Mouse (Mus musculus) brain, adult 2 months (tissue): ENCODE data around the gene Gm11172.

Experiments
- DNase-seq: peaks from one replicate; pipeline ENCODE4 v3.0.0; 2011; ENCODE audit warnings: low read depth, low spot score

The Gm11172 gene

GRCm38 (mm10) chr16:10812865-10813371, at the start of gene Gm11172:
TSS of gene Gm11172 (plus strand) at chr16:10812915.
- DNase-seq, result no peak

DNA sequence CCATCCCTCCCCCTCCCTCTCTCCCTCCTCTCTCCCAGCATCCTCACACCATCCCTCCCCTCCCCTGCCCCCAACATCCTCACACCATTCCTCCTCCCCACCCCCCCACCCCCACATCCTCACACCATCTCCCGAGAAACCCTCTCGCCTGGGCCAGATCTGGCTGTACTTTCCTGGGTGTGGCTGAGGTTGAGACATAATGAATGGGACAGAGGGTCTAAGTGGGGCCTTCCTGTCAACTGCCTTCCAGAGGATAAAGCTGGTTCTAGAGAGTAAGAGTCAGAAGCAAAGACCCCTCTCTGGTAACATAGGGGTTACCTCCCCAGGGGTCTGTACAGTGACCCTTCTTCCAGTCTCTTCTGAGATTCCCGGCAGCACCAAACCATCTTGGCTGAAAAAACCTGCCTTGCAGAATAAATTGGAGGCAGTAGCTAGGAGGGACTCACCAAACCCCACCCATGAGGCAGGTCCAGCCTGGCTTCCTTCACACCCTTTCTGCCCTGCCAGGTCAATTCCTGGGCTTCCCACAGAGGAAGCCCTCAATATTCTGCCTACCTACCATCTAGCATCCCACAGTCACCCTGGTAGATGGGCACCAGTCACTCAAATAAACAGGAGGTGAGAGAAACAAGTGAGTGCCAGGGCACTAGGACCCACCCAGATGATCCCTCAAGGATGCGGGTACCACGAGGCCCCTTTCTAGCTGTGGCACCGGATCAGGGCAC, 49.0 kb upstream of the Gm11172 start:
- DNase-seq, result no peak

GRCm38 (mm10) chr16:10764323-10764722, 48.4 kb upstream of the Gm11172 start:
- DNase-seq, result no peak

GRCm38 (mm10) chr16:10767158-10767557, 45.6 kb upstream of the Gm11172 start:
- peak; percentile 90 for DNase-seq

GRCm38 (mm10) chr16:10768821-10769220, 43.9 kb upstream of the Gm11172 start:
- no peak for DNase-seq

DNA sequence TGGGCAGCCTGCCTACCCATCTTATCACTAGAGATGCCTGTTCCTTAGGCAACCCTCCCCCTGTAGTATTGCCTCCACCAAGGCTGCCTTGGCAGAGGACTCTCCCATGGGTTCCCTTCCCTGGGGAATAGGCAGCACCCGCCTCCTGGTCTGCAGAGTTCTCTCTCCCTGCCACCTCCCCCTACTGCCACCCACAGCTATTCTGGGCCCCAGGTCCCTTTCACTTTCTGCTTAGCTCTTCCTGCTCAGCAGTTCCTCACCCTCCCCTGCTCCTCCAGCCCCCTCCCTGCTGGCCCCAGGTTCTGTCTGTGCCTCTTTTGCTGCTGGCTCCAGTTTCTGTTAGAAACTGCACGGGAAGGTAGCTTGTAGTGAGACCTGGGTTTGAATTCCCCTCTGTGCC, 43.1 kb upstream of the Gm11172 start:
- DNase-seq, result peak; percentile 83

DNA sequence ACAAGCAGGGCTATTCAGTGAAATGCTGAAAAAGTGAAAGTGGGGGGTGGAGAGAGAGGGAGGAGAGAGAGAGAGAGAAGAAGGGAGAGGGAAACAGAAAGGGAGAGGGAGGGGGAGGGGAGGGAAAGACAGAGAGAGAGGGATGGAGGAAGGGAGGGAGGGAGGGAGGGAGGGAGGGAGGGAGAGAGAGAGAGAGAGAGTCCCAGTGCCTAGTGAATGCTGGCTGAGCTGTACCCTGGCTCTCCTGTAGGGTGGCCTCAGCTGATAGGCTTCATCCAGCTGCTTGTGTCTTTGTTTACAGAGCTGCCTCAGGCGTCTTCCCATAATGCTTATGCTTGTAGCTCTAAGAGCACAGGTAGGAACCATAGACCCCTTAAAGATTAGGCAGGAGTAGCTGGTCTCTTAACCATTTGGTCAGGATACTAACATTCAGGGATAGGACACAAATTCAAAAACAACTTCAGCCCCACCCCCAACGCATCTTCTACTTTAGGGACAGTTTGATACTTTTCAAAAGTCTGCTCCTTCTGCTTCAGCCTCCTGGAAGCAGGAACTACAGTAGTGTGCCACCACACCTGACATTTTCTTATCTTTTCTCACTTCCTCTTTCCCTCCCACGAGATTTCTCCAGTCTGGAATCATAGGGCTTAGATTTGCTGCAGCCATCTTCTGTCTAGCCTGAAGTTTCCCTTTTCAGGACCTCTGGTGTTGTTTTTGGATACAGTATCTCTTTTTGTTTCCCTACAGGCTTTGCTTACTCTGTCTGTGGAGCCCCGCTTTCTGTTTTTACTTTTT, 42.0 kb upstream of the Gm11172 start:
- DNase-seq, result no peak

DNA sequence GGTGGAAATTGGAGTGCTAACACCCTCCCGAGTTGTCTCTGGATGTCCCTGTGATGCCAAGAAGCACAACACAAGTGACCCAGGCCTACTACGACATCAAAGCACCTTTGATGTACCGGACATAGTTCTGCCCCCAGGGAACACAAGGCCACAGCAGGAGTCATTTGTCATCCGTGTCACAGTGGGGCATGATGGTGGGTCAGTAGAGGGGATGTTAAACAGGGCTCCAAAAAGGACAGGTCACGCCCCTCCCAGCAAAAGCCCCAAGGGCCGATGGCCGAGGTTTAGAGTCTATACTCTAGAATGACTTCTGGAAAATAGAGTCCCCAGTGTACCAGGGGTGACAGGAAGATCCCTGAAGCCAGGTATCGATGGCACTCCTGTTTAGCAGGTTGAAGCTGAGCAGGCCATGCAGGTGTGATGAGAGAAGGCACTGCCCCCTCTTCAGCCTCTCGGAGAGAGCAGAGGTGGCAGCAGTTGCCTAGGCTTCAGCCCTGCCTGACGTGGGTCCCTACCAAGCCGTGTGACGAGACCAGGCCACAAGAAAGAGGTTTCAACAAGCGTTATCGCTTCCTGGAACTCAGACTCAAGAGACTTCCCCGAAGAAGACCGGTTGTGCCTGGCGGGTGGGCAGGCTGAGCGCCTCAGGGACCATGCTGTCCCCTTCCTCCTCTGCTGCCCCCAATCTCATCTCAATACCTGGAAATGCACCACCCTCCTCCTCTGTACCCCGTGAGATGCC, 40.8 kb upstream of the Gm11172 start:
- no peak for DNase-seq

GRCm38 (mm10) chr16:10773543-10773942, 39.2 kb upstream of the Gm11172 start:
- DNase-seq, result no peak

DNA sequence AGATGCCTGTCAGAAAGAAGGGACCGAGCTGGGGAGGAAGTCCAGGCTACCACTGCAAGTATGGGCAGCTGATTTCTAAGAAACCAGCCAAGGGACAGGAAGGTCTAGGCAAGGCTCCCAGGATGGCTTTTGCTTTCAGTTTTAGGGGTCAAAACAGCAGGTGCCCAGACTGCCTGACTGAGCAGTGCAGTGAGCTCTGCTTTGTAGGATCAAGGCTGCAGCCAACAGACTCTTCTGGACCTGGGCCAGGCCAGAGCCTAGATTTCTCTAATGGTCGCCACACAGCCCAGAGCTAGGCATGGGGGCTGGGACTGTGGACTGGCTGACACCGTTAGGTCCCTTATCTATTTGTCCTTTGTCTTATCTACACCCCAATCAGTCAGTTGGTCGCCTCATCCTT, 38.0 kb upstream of the Gm11172 start:
- no peak for DNase-seq

- DNase-seq, result no peak
These were observed 36.4 kb upstream of the Gm11172 start for GRCm38 (mm10) chr16:10776322-10776721.

GRCm38 (mm10) chr16:10777579-10778160, 35.0 kb upstream of the Gm11172 start:
- DNase-seq, result no peak

- no peak for DNase-seq
These were observed 32.0 kb upstream of the Gm11172 start for GRCm38 (mm10) chr16:10780631-10781120.

GRCm38 (mm10) chr16:10781862-10782371, 30.8 kb upstream of the Gm11172 start:
- DNase-seq, result no peak

DNA sequence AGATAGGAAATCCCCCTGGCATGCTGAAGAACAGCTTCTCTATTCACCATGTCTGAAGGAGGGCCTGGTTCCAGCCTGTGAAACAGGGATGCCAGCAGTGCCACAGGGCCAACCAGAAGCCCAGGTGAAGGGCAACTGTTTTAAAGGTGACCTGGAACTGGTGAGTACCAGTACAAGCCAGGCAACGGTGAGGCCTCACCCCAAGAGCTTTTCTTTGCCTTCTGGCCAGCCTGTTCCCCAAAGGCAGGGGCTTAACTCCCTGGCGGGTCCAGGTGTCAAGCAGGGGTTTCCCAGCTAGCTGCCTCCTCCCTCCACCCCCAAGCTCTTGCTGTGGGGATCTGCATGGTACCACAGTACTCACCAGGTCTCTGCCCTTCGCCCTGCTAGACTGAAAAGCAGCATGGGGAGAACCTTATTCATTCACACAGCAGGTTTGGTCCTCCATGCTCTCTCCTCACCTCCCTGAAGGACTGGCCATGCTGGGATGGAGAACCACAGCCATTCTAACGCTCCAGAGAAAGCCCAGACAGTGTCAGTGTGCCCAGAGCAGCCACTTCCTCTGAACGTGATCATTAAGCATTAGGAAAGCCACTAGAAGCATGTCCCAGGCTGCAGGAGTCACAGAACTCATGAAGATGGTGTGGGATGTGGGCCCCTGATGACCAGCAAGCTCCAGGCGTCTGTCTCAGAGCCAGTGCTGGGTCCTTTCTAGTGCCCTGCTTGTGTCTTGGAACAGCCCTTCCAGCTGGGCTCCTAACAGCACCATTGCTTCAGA, 30.2 kb upstream of the Gm11172 start:
- DNase-seq, result no peak

DNA sequence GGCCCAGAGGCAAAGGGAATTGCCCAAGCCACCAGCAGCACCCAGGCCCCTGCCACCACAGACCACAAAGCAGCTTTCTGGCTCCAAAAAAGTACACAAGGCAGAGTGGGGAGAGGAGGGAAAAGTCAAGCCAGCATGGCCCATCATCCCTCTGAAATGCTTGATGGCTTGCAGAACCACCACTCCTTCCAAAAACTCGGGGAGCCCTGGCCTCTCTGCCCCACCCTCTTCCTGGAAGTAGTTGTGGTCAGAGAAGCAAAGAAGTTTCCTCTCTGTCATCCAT, 29.6 kb upstream of the Gm11172 start:
- DNase-seq, result no peak

- DNase-seq, result no peak
These were observed 29.3 kb upstream of the Gm11172 start for GRCm38 (mm10) chr16:10783451-10783850.

DNA sequence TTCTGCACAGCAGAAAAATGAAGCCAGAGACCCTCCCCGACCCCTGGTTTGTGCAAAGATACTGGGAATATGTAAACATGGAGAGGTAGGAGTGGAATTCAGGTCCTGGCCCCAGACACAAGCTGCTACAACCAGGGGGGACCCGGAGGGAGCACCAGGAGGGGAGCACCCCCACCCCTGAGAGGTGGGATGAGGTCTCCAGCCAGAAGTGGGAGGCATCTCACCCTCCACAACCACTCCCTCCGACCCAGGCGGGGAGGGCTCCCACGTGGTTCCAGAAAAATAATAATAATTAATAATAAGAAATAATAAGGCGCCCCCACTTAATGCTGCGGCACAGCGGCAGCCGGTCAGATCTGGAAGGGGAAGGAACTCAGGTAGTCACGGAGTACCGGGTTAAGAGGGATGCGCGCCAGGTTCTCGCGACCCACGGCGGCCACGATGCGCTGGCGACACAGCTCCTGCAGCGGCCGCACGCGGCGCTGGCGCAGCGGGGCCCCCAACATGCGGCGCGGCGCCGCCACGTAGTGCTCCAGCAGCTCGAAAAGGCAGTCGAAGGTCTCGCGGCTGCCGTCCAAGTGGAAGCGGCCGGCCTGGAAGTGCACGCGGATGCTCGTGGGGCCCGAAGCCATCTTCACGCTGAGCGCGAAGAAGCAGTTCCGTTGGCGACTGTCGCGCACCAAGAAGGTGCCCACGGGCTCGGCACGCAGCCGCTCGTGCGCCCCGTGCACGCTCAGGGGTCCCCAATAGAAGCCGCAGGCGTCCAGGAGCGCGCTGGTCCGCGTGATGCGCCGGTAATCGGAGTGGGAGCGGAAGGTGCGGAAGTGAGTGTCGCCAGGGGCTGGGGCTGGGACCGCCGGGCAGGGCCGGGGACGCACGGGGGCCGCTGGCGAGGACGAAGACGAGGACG, 28.6 kb upstream of the Gm11172 start:
- DNase-seq, result peak; percentile 46

DNA sequence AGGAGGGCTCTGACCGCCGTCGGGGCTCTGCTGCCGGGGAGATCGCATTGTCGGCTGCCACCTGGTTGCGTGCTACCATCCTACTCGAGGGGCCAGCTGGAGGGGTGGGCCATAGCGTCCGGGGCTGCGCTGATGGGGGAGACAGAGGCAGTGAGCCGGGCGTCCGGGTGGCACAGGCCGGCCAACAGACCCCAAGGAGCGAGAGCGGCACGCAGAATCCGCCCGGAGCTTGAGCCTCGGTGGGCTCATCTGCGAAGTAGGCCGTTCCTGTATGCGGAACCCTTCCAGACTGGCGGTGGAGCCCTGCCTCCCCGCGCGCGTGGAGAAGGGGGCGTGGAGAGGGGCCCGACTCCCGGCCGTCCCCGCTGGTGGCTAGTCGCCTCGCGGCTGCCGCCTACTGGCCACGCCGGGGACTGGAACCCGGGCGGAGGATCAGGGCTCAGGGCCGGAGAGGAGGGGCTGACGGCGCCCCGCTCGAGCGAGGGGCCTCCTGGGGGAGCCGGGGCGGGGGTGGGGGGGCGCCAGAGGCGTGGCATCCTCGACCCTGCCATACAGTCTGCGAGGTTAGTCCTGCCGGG, 27.8 kb upstream of the Gm11172 start:
- DNase-seq, result peak; percentile 79
